ENCODE assay signal across 16 mouse cellular contexts in genomic region chr5:113121591-113121875, GRCm38 (mm10). TPM values are rescaled to one million over a fixed set of nuclear protein-coding genes. Genes with fewer than 3 reads are reported as not detected.
DNase-seq lines count a peak whose midpoint lies in the region; ATAC-seq lines count a peak whose summit lies in the region.
"Had no signal": no experiment of that assay in that cellular context is flagged by ENCODE, and none has a peak within 500 bp of the region (broad histone marks: within the 10 kb centered on the region; RNA-seq: fewer than 3 reads in every experiment).

No protein-coding gene starts in this region.

- WGBS in heart, embryonic 14.5 days: 67% methylated on average over 6 of the region's 6 CpGs
- 46% methylated on average over 6 of the region's 6 CpGs for WGBS in lung, embryonic 16.5 days
- 52% methylated on average over 6 of the region's 6 CpGs for WGBS in stomach, embryonic 14.5 days

- H3K9ac ChIP-seq in heart, embryonic 14.5 days (ENCODE audit: low read length): peak overlapping the region; percentile 25; the same call in 1 of the 2 replicates
- peak overlapping the region; percentile 45; the same call in 1 of the 2 replicates for H3K9ac ChIP-seq in lung, embryonic 16.5 days (ENCODE audit: low read length)
- no peak overlapping the region for H3K9ac ChIP-seq in stomach, embryonic 14.5 days (replicated peaks; ENCODE audit: low read depth, low read length)
- H3K9ac ChIP-seq: liver, embryonic 15.5 days; midbrain, embryonic 15.5 days had no signal

- no peak overlapping the region for H3K4me2 ChIP-seq in heart, embryonic 14.5 days (ENCODE audit: low read length)
- no peak overlapping the region for H3K4me2 ChIP-seq in lung, embryonic 16.5 days (ENCODE audit: low read depth, low read length)
- no peak overlapping the region for H3K4me2 ChIP-seq in stomach, embryonic 14.5 days (replicated peaks; ENCODE audit: low read depth, low read length)
- H3K4me2 ChIP-seq: liver, embryonic 15.5 days; midbrain, embryonic 15.5 days had no signal

- peak overlapping the region; percentile 28 to 61; a peak in 3 of 4 replicates for H3K27ac ChIP-seq in heart, embryonic 14.5 days (replicated peaks in 1 of 2; ENCODE audit: control insufficient read depth in 1 of 2, insufficient read depth in 1 of 2, low read depth in 2 of 2, low read length in 2 of 2)
- peak overlapping the region; percentile 63 for H3K27ac ChIP-seq in lung, embryonic 16.5 days (ENCODE audit: low read length)
- peak overlapping the region; percentile 84 for H3K27ac ChIP-seq in stomach, embryonic 14.5 days (ENCODE audit: low read length)
- H3K27ac ChIP-seq: liver, embryonic 15.5 days; midbrain, embryonic 15.5 days had no signal

- no peak for DNase-seq in heart, postnatal 14 days
- no peak for DNase-seq in lung, postnatal 25 days (ENCODE audit: low spot score)
- peak; percentile 46 for DNase-seq in forelimb bud, embryonic 11.5 days (ENCODE audit: low read depth, low spot score)
- DNase-seq in left cerebral cortex, postnatal 4 days: no peak
- no peak for DNase-seq in testis, postnatal 14 days (ENCODE audit: low spot score)
- DNase-seq: adrenal gland, adult 2 months; right cerebral cortex, postnatal 25 days had no signal

- intact Hi-C loops in heart, postnatal 14 days (cut with DNase I): no loop called here
- intact Hi-C loops in left cerebral cortex, postnatal 4 days (cut with DNase I): no loop called here

- no peaks in the 10 kb centered on the region for H3K27me3 ChIP-seq in heart, embryonic 14.5 days (ENCODE audit: control insufficient read depth, insufficient read depth, low read length)
- H3K27me3 ChIP-seq in lung, embryonic 16.5 days (ENCODE audit: control insufficient read depth, insufficient read depth, low read depth, low read length): no peaks in the 10 kb centered on the region
- H3K27me3 ChIP-seq in stomach, embryonic 14.5 days (ENCODE audit: control insufficient read depth, insufficient read depth, low read length): no peaks in the 10 kb centered on the region
- H3K27me3 ChIP-seq: liver, embryonic 15.5 days; midbrain, embryonic 15.5 days had no signal

- H3K4me1 ChIP-seq in heart, embryonic 14.5 days (ENCODE audit: control insufficient read depth in 2 of 2, insufficient read depth in 2 of 2, low read length in 2 of 2): peaks cover 58 to 72% of the 10 kb centered on the region in 2 experiments
- H3K4me1 ChIP-seq in lung, embryonic 16.5 days (replicated peaks; ENCODE audit: control insufficient read depth, insufficient read depth, low read length): peaks cover 27% of the 10 kb centered on the region
- peaks cover 29% of the 10 kb centered on the region; the same call in 1 of the 2 replicates for H3K4me1 ChIP-seq in stomach, embryonic 14.5 days (ENCODE audit: control insufficient read depth, insufficient read depth, low read length)

- no peak for ATAC-seq in heart, embryonic 14.5 days (ENCODE audit: insufficient number of reproducible peaks, insufficient read depth, low FRiP score, low read depth)
- ATAC-seq in lung, embryonic 16.5 days (ENCODE audit: low read depth): peak; percentile 61
- ATAC-seq in stomach, embryonic 14.5 days (ENCODE audit: insufficient number of reproducible peaks, insufficient read depth, low FRiP score, low read depth): 0 out of 2 replicates have a peak, but pooled peaks have one; percentile 65
- ATAC-seq: forebrain, embryonic 14.5 days; midbrain, embryonic 15.5 days had no signal

- no peaks in the 10 kb centered on the region for H3K36me3 ChIP-seq in heart, embryonic 14.5 days (ENCODE audit: control insufficient read depth, insufficient read depth, low read length)
- no peaks in the 10 kb centered on the region for H3K36me3 ChIP-seq in lung, embryonic 16.5 days (ENCODE audit: control insufficient read depth, insufficient read depth, low read length)
- no peaks in the 10 kb centered on the region for H3K36me3 ChIP-seq in stomach, embryonic 14.5 days (ENCODE audit: control insufficient read depth, insufficient read depth, low read length)
- H3K36me3 ChIP-seq: liver, embryonic 15.5 days; midbrain, embryonic 15.5 days had no signal

- no peaks in the 10 kb centered on the region for H3K9me3 ChIP-seq in heart, embryonic 14.5 days (ENCODE audit: control insufficient read depth, low read length)
- no peaks in the 10 kb centered on the region for H3K9me3 ChIP-seq in lung, embryonic 16.5 days (ENCODE audit: control insufficient read depth, low read length)
- no peaks in the 10 kb centered on the region for H3K9me3 ChIP-seq in stomach, embryonic 14.5 days (ENCODE audit: control insufficient read depth, low read depth, low read length)
- H3K9me3 ChIP-seq: liver, embryonic 15.5 days; midbrain, embryonic 15.5 days had no signal

- no peak overlapping the region for H3K4me3 ChIP-seq in heart, embryonic 14.5 days (ENCODE audit: control insufficient read depth in 1 of 2, insufficient read depth in 1 of 2, low read depth in 1 of 2, low read length in 2 of 2)
- H3K4me3 ChIP-seq in lung, embryonic 16.5 days (ENCODE audit: low read length): no peak overlapping the region
- no peak overlapping the region for H3K4me3 ChIP-seq in stomach, embryonic 14.5 days (ENCODE audit: low read depth, low read length)
- H3K4me3 ChIP-seq: liver, embryonic 15.5 days; midbrain, embryonic 15.5 days had no signal

RNA-seq across cellular contexts. Expression of gene Crybb3, which starts 40.1 kb away (rescaled TPM):
- polyA plus RNA-seq in heart, embryonic 14.5 days (2014; fragmentation: Nextera tagmentation; extraction: Ambion mirVana): 0.91 and 1.1 TPM in 2 replicates
- 1 to 10 TPM; 2.8 to 2.9 TPM for total RNA-seq in heart, postnatal 14 days (2021)
- 1.0 and 1.4 TPM in 2 replicates for polyA plus RNA-seq in lung, embryonic 16.5 days (2015; fragmentation: Nextera tagmentation; extraction: Ambion mirVana)
- 1.1 and 2.1 TPM in 2 replicates for polyA plus RNA-seq in stomach, embryonic 14.5 days (2014; fragmentation: Nextera tagmentation; extraction: Ambion mirVana)
- 1 to 10 TPM; 3.9 to 4.2 TPM for total RNA-seq in left cerebral cortex, postnatal 4 days (2021)
- total RNA-seq: common myeloid progenitor, adult 5-6 weeks; neutrophil, adult 5-6 weeks had no signal
- polyA plus RNA-seq: liver, embryonic 15.5 days had no signal

RNA-seq across cellular contexts. Expression of gene Crybb2, which starts 51.6 kb away (rescaled TPM):
- not detected in 2 replicates for polyA plus RNA-seq in heart, embryonic 14.5 days (2014; fragmentation: Nextera tagmentation; extraction: Ambion mirVana)
- not detected for total RNA-seq in heart, postnatal 14 days (2021)
- not detected in 2 replicates for polyA plus RNA-seq in lung, embryonic 16.5 days (2015; fragmentation: Nextera tagmentation; extraction: Ambion mirVana)
- polyA plus RNA-seq in stomach, embryonic 14.5 days (2014; fragmentation: Nextera tagmentation; extraction: Ambion mirVana): not detected in 2 replicates
- total RNA-seq in left cerebral cortex, postnatal 4 days (2021): not detected
- total RNA-seq: adrenal gland, adult 2 months; common myeloid progenitor, adult 5-6 weeks; neutrophil, adult 5-6 weeks had no signal
- polyA plus RNA-seq: adrenal gland, adult 2 months; forebrain, embryonic 14.5 days; heart, embryonic 11.5 days; liver, embryonic 15.5 days; midbrain, embryonic 15.5 days had no signal
